Mouse (Mus musculus) hindbrain, embryonic 11.5 days (tissue): ENCODE measurements around the gene Gpr143. TPM values are rescaled to one million over a fixed set of nuclear protein-coding genes. Genes with fewer than 3 reads are reported as not detected.
"Not testable (repeated sequence)": the region's sequence is repeated elsewhere in the genome, so short reads cannot be mapped to it uniquely, and the experiment has no call there.

Experiments used
- ATAC-seq: fragments of 200-750 bp; cut with Nextera tagmentation; 2 replicates; pipeline ENCODE4 v1.8.0; 2017; ENCODE audit warnings: mild to moderate bottlenecking, moderate TSS enrichment, moderate library complexity; ENCODE audit not compliant: low FRiP score
- DNase-seq: peaks from one replicate; pipeline ENCODE4 v3.0.0-alpha.2; 2015; ENCODE audit warnings: low spot score
- H3K27ac ChIP-seq: fragments of 300-500 bp; sonication (generic); 2 replicates; pipeline ENCODE4 v1.5.1; 2014; ENCODE audit warnings: mild to moderate bottlenecking, low read depth, low read length
- H3K27me3 ChIP-seq: fragments of 300-500 bp; sonication (generic); 2 replicates; pipeline ENCODE4 v1.6.1; 2014; ENCODE audit warnings: mild to moderate bottlenecking, low read length, moderate library complexity, mixed read lengths; ENCODE audit not compliant: control insufficient read depth, insufficient read depth
- H3K36me3 ChIP-seq: fragments of 300-500 bp; sonication (generic); 2 replicates; pipeline ENCODE4 v1.6.1; 2014; ENCODE audit warnings: mild to moderate bottlenecking, low read length, moderate library complexity, mixed read lengths; ENCODE audit not compliant: control insufficient read depth, insufficient read depth
- H3K4me1 ChIP-seq: fragments of 300-500 bp; sonication (generic); replicated peaks from 2 replicates; pipeline ENCODE4 v1.6.1; 2014; ENCODE audit warnings: low read length, mixed read lengths; ENCODE audit not compliant: control insufficient read depth, insufficient read depth
- H3K4me2 ChIP-seq: fragments of 300-500 bp; sonication (generic); replicated peaks from 2 replicates; pipeline ENCODE4 v1.6.1; 2014; ENCODE audit warnings: mild to moderate bottlenecking, low read depth, low read length
- H3K4me3 ChIP-seq: fragments of 300-500 bp; sonication (generic); 2 replicates; pipeline ENCODE4 v1.5.1; 2014; ENCODE audit warnings: low read depth, low read length
- H3K9ac ChIP-seq: fragments of 300-500 bp; sonication (generic); 2 replicates; pipeline ENCODE4 v1.6.1; 2014; ENCODE audit warnings: low read depth, low read length
- H3K9me3 ChIP-seq: fragments of 300-500 bp; sonication (generic); 2 replicates; pipeline ENCODE4 v1.6.1; 2016; ENCODE audit warnings: low read length; ENCODE audit not compliant: control insufficient read depth
- WGBS: fragments of 180-500 bp; shearing (Covaris S2); extraction: QIAGEN DNeasy Blood & Tissue Kit; methylation state at CpG from one replicate; pipeline ENCODE4 v1.1.7; 2014; 5-methylcytosine and 5-hydroxymethylcytosine counted together
- polyA plus RNA-seq: library from polyadenylated mRNA; unstranded; fragments of >200 nt; fragmentation: Nextera tagmentation; extraction: Ambion mirVana; gene quantifications from 2 replicates; pipeline ENCODE4 v1.2.1, GENCODE M21; 2014

Gpr143 gene
- polyA plus RNA-seq, 1 experiment from 2014 or later = 0.14 TPM

- not testable (repeated sequence) for H3K4me2 ChIP-seq
Measured at GRCm38 (mm10) chrX:152831003-152831550, 49.4 kb downstream of the Gpr143 start.

GRCm38 (mm10) chrX:152834940-152835339 lies 53.2 kb downstream of the Gpr143 start:
- H3K9ac ChIP-seq, H3K27me3 ChIP-seq, H3K4me3 ChIP-seq, ATAC-seq, H3K9me3 ChIP-seq, H3K4me2 ChIP-seq, H3K36me3 ChIP-seq, H3K27ac ChIP-seq, H3K4me1 ChIP-seq: not testable (repeated sequence)
- peak; percentile 44 for DNase-seq
- 28% methylated on average over 5 of the region's 5 CpGs for WGBS

More at GRCm38 (mm10) chrX:152831003-152831550, 49.4 kb downstream of the Gpr143 start:
- not testable (repeated sequence) for H3K27me3 ChIP-seq, DNase-seq, H3K4me3 ChIP-seq, H3K27ac ChIP-seq, H3K9ac ChIP-seq, H3K36me3 ChIP-seq, H3K9me3 ChIP-seq, H3K4me1 ChIP-seq, ATAC-seq
- WGBS = no CpG with 5 or more reads among the region's 1 CpGs

GRCm38 (mm10) chrX:152855076-152855772 lies 73.5 kb downstream of the Gpr143 start:
- Histone ChIP-seq H3K36me3 (no peaks in the 10 kb centered on the region), H3K9me3 (no peaks in the 10 kb centered on the region; the same call in 1 of the 2 replicates), H3K9ac (no peak overlapping the region), H3K4me1 (no peaks in the 10 kb centered on the region), H3K4me3 (no peak overlapping the region), H3K27ac (no peak overlapping the region), H3K27me3 (no peaks in the 10 kb centered on the region), H3K4me2 (no peak overlapping the region)
- DNase-seq = no peak
- WGBS = 90% methylated on average over 3 of the region's 3 CpGs
- no peak for ATAC-seq

Other genes with a start within 250 kb of the Gpr143 start
- gene Cldn34a, start 218.6 kb upstream of the Gpr143 start, polyA plus RNA-seq = not detected in 2 replicates
- gene Shroom2, start 12.5 kb upstream of the Gpr143 start, polyA plus RNA-seq = 14.3 and 14.4 TPM in 2 replicates
- 3.7 and 3.8 TPM in 2 replicates for gene Usp51, start 224.5 kb downstream of the Gpr143 start, polyA plus RNA-seq